Mouse (Mus musculus) heart, adult 2 months (tissue): ENCODE data around the gene Mrpl23. TPM values are rescaled to one million over a fixed set of nuclear protein-coding genes. Genes with fewer than 3 reads are reported as not detected.

Experiments
- DNase-seq, 2 experiments: peaks; one replicate each; pipeline ENCODE4 v3.0.0; 2021
- H3K27ac ChIP-seq: fragments of 200-600 bp; 2 replicates; pipeline ENCODE4 v1.8.1; 2022
- H3K27me3 ChIP-seq: fragments of 200-500 bp; 2 replicates; pipeline ENCODE4 v1.6.1; 2012; ENCODE audit warnings: mild to moderate bottlenecking, low read length, inconsistent platforms, mixed read lengths; ENCODE audit not compliant: control insufficient read depth, insufficient read depth
- H3K36me3 ChIP-seq: fragments of 200-500 bp; 2 replicates; pipeline ENCODE4 v1.6.1; 2012; ENCODE audit warnings: low read length, inconsistent platforms; ENCODE audit not compliant: control insufficient read depth, insufficient read depth
- H3K4me1 ChIP-seq: fragments of 200-500 bp; 2 replicates; pipeline ENCODE4 v1.6.1; 2011; ENCODE audit warnings: low read length; ENCODE audit not compliant: control insufficient read depth, insufficient read depth
- H3K4me3 ChIP-seq: fragments of 200-600 bp; 2 replicates; pipeline ENCODE4 v1.8.1; 2022
- H3K79me2 ChIP-seq: fragments of 200-500 bp; replicated peaks from 2 replicates; pipeline ENCODE4 v1.6.1; 2012; ENCODE audit warnings: mild to moderate bottlenecking, inconsistent platforms, low read length, moderate library complexity, mixed read lengths; ENCODE audit not compliant: control insufficient read depth, insufficient read depth
- H3K9ac ChIP-seq: fragments of 200-500 bp; 2 replicates; pipeline ENCODE4 v1.6.1; 2012; ENCODE audit warnings: low read depth, mild to moderate bottlenecking, control low read depth, inconsistent platforms, low read length, mixed read lengths
- CTCF ChIP-seq: fragments of 200-600 bp; IDR thresholded peaks from 2 replicates; pipeline ENCODE4 v1.8.1; 2022; ENCODE audit warnings: antibody characterized with exemption, mild to moderate bottlenecking, moderate library complexity
- EP300 ChIP-seq: fragments of 200-500 bp; IDR thresholded peaks from 2 replicates; pipeline ENCODE4 v1.6.1; 2011; ENCODE audit warnings: low read depth, low read length, control low read depth; ENCODE audit not compliant: insufficient read depth
- POLR2A ChIP-seq: fragments of 200-500 bp; IDR thresholded peaks from 2 replicates; pipeline ENCODE4 v1.6.1; 2011; ENCODE audit warnings: mild to moderate bottlenecking, low read depth, low read length, control low read depth; ENCODE audit not compliant: insufficient read depth
- WGBS: fragments of 180-500 bp; shearing (Covaris S2); methylation state at CpG from one replicate; pipeline ENCODE4 v1.1.7; 2018; 5-methylcytosine and 5-hydroxymethylcytosine counted together
- intact Hi-C: fragments of 180-260 bp; cut with DNase I; formaldehyde crosslinking; loops from one replicate; pipeline ENCODE4 v1.15.1; 2025
- polyA plus RNA-seq: library from polyadenylated mRNA; depleted of rRNA; stranded (reverse); fragments of >200 nt; gene quantifications from 2 replicates; pipeline ENCODE4 v1.2.3, GENCODE M21; 2012
- total RNA-seq, 2 experiments: library from RNA; stranded (reverse); gene quantifications; 2 replicates each; pipeline ENCODE4 v1.2.3; 2021

Gene Mrpl23
- total and polyA plus RNA-seq, 3 experiments = 0.89 to 12.8 (median 2.1) TPM

DNA sequence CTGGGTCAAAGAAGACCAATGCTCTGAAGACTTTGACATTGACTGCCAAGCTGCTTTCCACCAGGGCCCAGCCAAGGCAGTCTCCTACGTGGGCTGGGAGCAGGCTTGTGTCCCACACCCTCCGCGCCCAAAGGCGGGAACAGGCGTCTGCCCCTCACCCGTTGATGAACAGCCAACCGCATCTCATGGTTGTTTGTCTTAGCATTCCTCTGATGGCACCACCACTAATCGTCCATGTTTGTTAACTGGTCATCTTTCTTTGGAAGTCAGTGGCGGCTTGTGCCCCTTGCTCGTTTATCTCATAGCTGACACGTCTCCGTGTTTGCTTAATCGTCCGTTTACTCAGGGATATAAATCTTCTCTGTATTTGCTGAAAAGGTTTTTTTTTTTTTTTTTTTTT is 23.0 kb upstream of the Mrpl23 start:
- Histone ChIP-seq H3K79me2 (no peaks in the 10 kb centered on the region), H3K4me3 (no peak overlapping the region), H3K36me3 (no peaks in the 10 kb centered on the region), H3K9ac (no peak overlapping the region), H3K27me3 (no peaks in the 10 kb centered on the region), H3K27ac (no peak overlapping the region), H3K4me1 (no peaks in the 10 kb centered on the region)
- no peak for DNase-seq
- intact Hi-C loops = no loop called here
- no peak for TF ChIP-seq CTCF
- no peak for TF ChIP-seq EP300
- TF ChIP-seq POLR2A = no peak
- 71% methylated on average over 14 of the region's 14 CpGs for whole genome bisulfite sequencing

GRCm38 (mm10) chr7:142510021-142510777 is 22.3 kb upstream of the Mrpl23 start:
- no peaks in the 10 kb centered on the region for H3K36me3 ChIP-seq
- H3K9ac ChIP-seq = no peak overlapping the region
- DNase-seq = no peak
- no peak overlapping the region for H3K4me3 ChIP-seq
- H3K27ac ChIP-seq = no peak overlapping the region
- intact Hi-C loops = no loop called here
- H3K79me2 ChIP-seq = no peaks in the 10 kb centered on the region
- WGBS = 58% methylated on average over 12 of the region's 12 CpGs
- TF ChIP-seq POLR2A = no peak
- TF ChIP-seq CTCF = no peak
- TF ChIP-seq EP300 = no peak
- no peaks in the 10 kb centered on the region for H3K27me3 ChIP-seq
- no peaks in the 10 kb centered on the region for H3K4me1 ChIP-seq

DNA sequence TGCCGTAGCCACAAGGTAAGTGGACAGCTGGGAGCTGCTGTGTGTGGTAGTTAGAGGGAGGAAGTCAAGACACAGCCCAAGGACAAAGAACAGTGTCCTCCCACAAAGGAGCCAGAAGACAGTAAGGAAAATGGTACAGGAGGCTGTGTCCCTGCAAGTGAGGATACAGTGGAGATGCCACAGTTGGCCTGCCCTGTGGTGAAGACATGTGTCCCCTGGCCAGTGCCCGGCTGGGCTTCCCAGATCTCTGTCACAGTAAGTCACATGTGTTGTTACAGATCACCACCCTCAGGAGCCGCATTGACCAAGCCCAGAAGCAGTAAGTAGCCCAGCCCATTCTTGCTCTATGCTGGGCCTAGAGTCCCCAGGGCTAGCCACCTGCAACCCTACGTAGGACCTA is 18.4 kb upstream of the Mrpl23 start:
- TF ChIP-seq POLR2A (no peak), EP300 (no peak), CTCF (no peak)
- DNase-seq = no peak
- Histone ChIP-seq H3K4me1 (no peaks in the 10 kb centered on the region), H3K36me3 (no peaks in the 10 kb centered on the region), H3K27ac (no peak overlapping the region), H3K27me3 (no peaks in the 10 kb centered on the region), H3K4me3 (no peak overlapping the region), H3K79me2 (no peaks in the 10 kb centered on the region), H3K9ac (no peak overlapping the region)
- WGBS = 71% methylated on average over 4 of the region's 4 CpGs
- intact Hi-C loops = no loop called here

- TF ChIP-seq EP300 (no peak), CTCF (no peak), POLR2A (no peak)
- H3K27ac ChIP-seq = no peak overlapping the region
- no peaks in the 10 kb centered on the region for H3K79me2 ChIP-seq
- no peaks in the 10 kb centered on the region for H3K36me3 ChIP-seq
- 46% methylated on average over 21 of the region's 21 CpGs for WGBS
- intact Hi-C loops = no loop called here
- H3K4me3 ChIP-seq = no peak overlapping the region
- H3K9ac ChIP-seq = no peak overlapping the region
- H3K4me1 ChIP-seq = no peaks in the 10 kb centered on the region
- no peak for DNase-seq
- no peaks in the 10 kb centered on the region for H3K27me3 ChIP-seq
Measured at GRCm38 (mm10) chr7:142516221-142516978, 16.1 kb upstream of the Mrpl23 start.

GRCm38 (mm10) chr7:142517531-142517930 is 15.0 kb upstream of the Mrpl23 start:
- Histone ChIP-seq H3K4me3 (no peak overlapping the region), H3K9ac (no peak overlapping the region), H3K79me2 (no peaks in the 10 kb centered on the region), H3K27ac (no peak overlapping the region), H3K27me3 (no peaks in the 10 kb centered on the region), H3K4me1 (no peaks in the 10 kb centered on the region), H3K36me3 (no peaks in the 10 kb centered on the region)
- TF ChIP-seq EP300 (no peak), CTCF (no peak)
- intact Hi-C loops = no loop called here
- DNase-seq = no peak
- WGBS = 47% methylated on average over 3 of the region's 3 CpGs

DNA sequence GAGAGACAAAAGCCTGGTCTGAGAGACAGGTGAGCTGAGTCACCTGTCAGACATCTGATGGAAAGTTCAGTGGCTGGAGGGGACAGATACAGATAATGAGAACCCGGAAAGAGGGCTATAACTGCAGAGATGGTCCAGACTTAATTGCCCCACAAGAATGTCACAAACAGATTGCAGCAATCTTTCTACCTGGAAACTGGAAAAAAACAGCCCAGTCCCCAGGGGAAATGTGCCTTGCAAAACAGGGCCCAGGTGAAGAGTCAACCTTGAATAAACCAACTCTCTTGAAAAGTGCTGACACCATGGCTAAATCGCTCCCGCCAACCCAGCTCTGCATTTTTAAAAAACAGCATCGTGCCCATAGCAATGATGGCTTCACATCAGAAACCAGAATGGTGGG is 12.2 kb upstream of the Mrpl23 start:
- DNase-seq = no peak
- intact Hi-C loops = no loop called here
- H3K36me3 ChIP-seq = no peaks in the 10 kb centered on the region
- H3K9ac ChIP-seq = no peak overlapping the region
- peaks cover 3% of the 10 kb centered on the region for H3K4me1 ChIP-seq
- H3K27me3 ChIP-seq = no peaks in the 10 kb centered on the region
- no peak for TF ChIP-seq POLR2A
- TF ChIP-seq CTCF = no peak
- TF ChIP-seq EP300 = no peak
- no peak overlapping the region for H3K4me3 ChIP-seq
- no peaks in the 10 kb centered on the region for H3K79me2 ChIP-seq
- 91% methylated on average over 4 of the region's 4 CpGs for WGBS
- no peak overlapping the region for H3K27ac ChIP-seq
